Mouse (Mus musculus): ENCODE data around the gene Fmo1. TPM values are rescaled to one million over a fixed set of nuclear protein-coding genes. Genes with fewer than 3 reads are reported as not detected.

The Fmo1 gene
- total and polyA plus RNA-seq, 2 experiments = 152 to 242 TPM

GRCm38 (mm10) chr1:162895900-162896299 lies 29.5 kb upstream of the Fmo1 start:
- Histone ChIP-seq H3K27me3 (ENCODE audit: control insufficient read depth, insufficient read depth, low read length) (no peaks in the 10 kb centered on the region), H3K27ac (replicated peaks; ENCODE audit: insufficient read depth, low read depth, low read length) (no peak overlapping the region), H3K4me1 (ENCODE audit: control insufficient read depth, insufficient read depth, low read length) (peaks cover 7% of the 10 kb centered on the region), H3K9ac (ENCODE audit: low read depth, low read length) (no peak overlapping the region; the same call in 1 of the 2 replicates), H3K36me3 (ENCODE audit: control insufficient read depth, insufficient read depth, low read length) (no peaks in the 10 kb centered on the region), H3K79me2 (ENCODE audit: control insufficient read depth, insufficient read depth, low read length) (no peaks in the 10 kb centered on the region), H3K4me3 (ENCODE audit: insufficient read depth, low read depth, low read length) (no peak overlapping the region)
- WGBS = 13% methylated on average over 6 of the region's 6 CpGs
- TF ChIP-seq CTCF (IDR thresholded peaks at IDR 0.05; ENCODE audit: low read depth, low read length) (peak; percentile 69), POLR2A (IDR thresholded peaks at IDR 0.05; ENCODE audit: extremely low read depth, insufficient read depth, low read length) (no peak)
- no peak for DNase-seq (ENCODE audit: extremely low read depth, low read depth, low spot score)

- Histone ChIP-seq H3K4me1 (ENCODE audit: control insufficient read depth, insufficient read depth, low read length) (peaks cover 5% of the 10 kb centered on the region), H3K36me3 (ENCODE audit: control insufficient read depth, insufficient read depth, low read length) (0 out of 2 replicates have a peak, but pooled peaks cover 1% of the 10 kb centered on the region), H3K27me3 (ENCODE audit: control insufficient read depth, insufficient read depth, low read length) (no peaks in the 10 kb centered on the region), H3K27ac (replicated peaks; ENCODE audit: insufficient read depth, low read depth, low read length) (no peak overlapping the region), H3K4me3 (ENCODE audit: insufficient read depth, low read depth, low read length) (no peak overlapping the region), H3K79me2 (ENCODE audit: control insufficient read depth, insufficient read depth, low read length) (no peaks in the 10 kb centered on the region), H3K9ac (ENCODE audit: low read depth, low read length) (no peak overlapping the region)
- DNase-seq (ENCODE audit: extremely low read depth, low read depth, low spot score) = no peak
- no peak for TF ChIP-seq POLR2A (IDR thresholded peaks at IDR 0.05; ENCODE audit: extremely low read depth, insufficient read depth, low read length)
- TF ChIP-seq CTCF (IDR thresholded peaks at IDR 0.05; ENCODE audit: low read depth, low read length) = no peak
- 69% methylated on average over 6 of the region's 6 CpGs for WGBS
Observed at GRCm38 (mm10) chr1:162893014-162893413, 26.6 kb upstream of the Fmo1 start.

- 0 out of 2 replicates have a peak overlapping the region, but pooled peaks have one; percentile 46 for H3K27ac ChIP-seq (replicated peaks; ENCODE audit: insufficient read depth, low read depth, low read length)
- 7% methylated on average over 6 of the region's 6 CpGs for WGBS
Observed at GRCm38 (mm10) chr1:162891980-162892451, 25.6 kb upstream of the Fmo1 start.

GRCm38 (mm10) chr1:162888646-162889045 lies 22.2 kb upstream of the Fmo1 start:
- H3K4me3 ChIP-seq (ENCODE audit: insufficient read depth, low read depth, low read length) = no peak overlapping the region
- H3K27me3 ChIP-seq (ENCODE audit: control insufficient read depth, insufficient read depth, low read length) = no peaks in the 10 kb centered on the region
- no peak for DNase-seq (ENCODE audit: extremely low read depth, low read depth, low spot score)
- WGBS = 87% methylated on average over 12 of the region's 12 CpGs
- TF ChIP-seq CTCF (IDR thresholded peaks at IDR 0.05; ENCODE audit: low read depth, low read length) = no peak
- no peak for TF ChIP-seq POLR2A (IDR thresholded peaks at IDR 0.05; ENCODE audit: extremely low read depth, insufficient read depth, low read length)
- H3K4me1 ChIP-seq (ENCODE audit: control insufficient read depth, insufficient read depth, low read length) = peaks cover 2% of the 10 kb centered on the region; the same call in 1 of the 2 replicates
- H3K9ac ChIP-seq (ENCODE audit: low read depth, low read length) = no peak overlapping the region
- H3K79me2 ChIP-seq (ENCODE audit: control insufficient read depth, insufficient read depth, low read length) = no peaks in the 10 kb centered on the region
- H3K27ac ChIP-seq (replicated peaks; ENCODE audit: insufficient read depth, low read depth, low read length) = no peak overlapping the region
- 0 out of 2 replicates have a peak, but pooled peaks cover 3% of the 10 kb centered on the region for H3K36me3 ChIP-seq (ENCODE audit: control insufficient read depth, insufficient read depth, low read length)

More at GRCm38 (mm10) chr1:162891980-162892451, 25.6 kb upstream of the Fmo1 start:
- Histone ChIP-seq H3K9ac (ENCODE audit: low read depth, low read length) (no peak overlapping the region), H3K27me3 (ENCODE audit: control insufficient read depth, insufficient read depth, low read length) (no peaks in the 10 kb centered on the region), H3K4me1 (ENCODE audit: control insufficient read depth, insufficient read depth, low read length) (peaks cover 2% of the 10 kb centered on the region; the same call in 1 of the 2 replicates), H3K4me3 (ENCODE audit: insufficient read depth, low read depth, low read length) (no peak overlapping the region), H3K36me3 (ENCODE audit: control insufficient read depth, insufficient read depth, low read length) (0 out of 2 replicates have a peak, but pooled peaks cover 2% of the 10 kb centered on the region), H3K79me2 (ENCODE audit: control insufficient read depth, insufficient read depth, low read length) (no peaks in the 10 kb centered on the region)
- TF ChIP-seq POLR2A (IDR thresholded peaks at IDR 0.05; ENCODE audit: extremely low read depth, insufficient read depth, low read length) (no peak), CTCF (IDR thresholded peaks at IDR 0.05; ENCODE audit: low read depth, low read length) (no peak)
- DNase-seq (ENCODE audit: extremely low read depth, low read depth, low spot score) = peak; percentile 69

- H3K4me1 ChIP-seq (ENCODE audit: control insufficient read depth, insufficient read depth, low read length) = peaks cover 2% of the 10 kb centered on the region; the same call in 1 of the 2 replicates
- TF ChIP-seq CTCF (IDR thresholded peaks at IDR 0.05; ENCODE audit: low read depth, low read length) (no peak), POLR2A (IDR thresholded peaks at IDR 0.05; ENCODE audit: extremely low read depth, insufficient read depth, low read length) (no peak)
- H3K4me3 ChIP-seq (ENCODE audit: insufficient read depth, low read depth, low read length) = no peak overlapping the region
- no peak overlapping the region for H3K9ac ChIP-seq (ENCODE audit: low read depth, low read length)
- DNase-seq (ENCODE audit: extremely low read depth, low read depth, low spot score) = no peak
- WGBS = 94% methylated on average over 7 of the region's 7 CpGs
- no peaks in the 10 kb centered on the region for H3K27me3 ChIP-seq (ENCODE audit: control insufficient read depth, insufficient read depth, low read length)
- no peak overlapping the region for H3K27ac ChIP-seq (replicated peaks; ENCODE audit: insufficient read depth, low read depth, low read length)
- no peaks in the 10 kb centered on the region for H3K79me2 ChIP-seq (ENCODE audit: control insufficient read depth, insufficient read depth, low read length)
- 0 out of 2 replicates have a peak, but pooled peaks cover 3% of the 10 kb centered on the region for H3K36me3 ChIP-seq (ENCODE audit: control insufficient read depth, insufficient read depth, low read length)
Observed at GRCm38 (mm10) chr1:162887644-162888043, 21.2 kb upstream of the Fmo1 start.

GRCm38 (mm10) chr1:162886138-162886816 lies 19.9 kb upstream of the Fmo1 start:
- no peaks in the 10 kb centered on the region for H3K27me3 ChIP-seq (ENCODE audit: control insufficient read depth, insufficient read depth, low read length)
- no peaks in the 10 kb centered on the region for H3K79me2 ChIP-seq (ENCODE audit: control insufficient read depth, insufficient read depth, low read length)
- H3K9ac ChIP-seq (ENCODE audit: low read depth, low read length) = no peak overlapping the region
- 0 out of 2 replicates have a peak, but pooled peaks cover 3% of the 10 kb centered on the region for H3K36me3 ChIP-seq (ENCODE audit: control insufficient read depth, insufficient read depth, low read length)
- no peak for DNase-seq (ENCODE audit: extremely low read depth, low read depth, low spot score)
- TF ChIP-seq POLR2A (IDR thresholded peaks at IDR 0.05; ENCODE audit: extremely low read depth, insufficient read depth, low read length) (no peak), CTCF (IDR thresholded peaks at IDR 0.05; ENCODE audit: low read depth, low read length) (no peak)
- H3K27ac ChIP-seq (replicated peaks; ENCODE audit: insufficient read depth, low read depth, low read length) = no peak overlapping the region
- 60% methylated on average over 11 of the region's 11 CpGs for WGBS
- no peak overlapping the region for H3K4me3 ChIP-seq (ENCODE audit: insufficient read depth, low read depth, low read length)
- no peaks in the 10 kb centered on the region for H3K4me1 ChIP-seq (ENCODE audit: control insufficient read depth, insufficient read depth, low read length)

All from liver, adult 2 months (tissue).